Mouse (Mus musculus) liver, embryonic 14.5 days (tissue): ENCODE data around the gene Agbl5.

Source experiments
- CTCF ChIP-seq: IDR thresholded peaks from 2 replicates; pipeline ENCODE4 v1.5.1; 2016; ENCODE audit warnings: antibody characterized with exemption, low read depth, control low read depth
- EP300 ChIP-seq: IDR thresholded peaks from 2 replicates; pipeline ENCODE4 v1.6.1; 2016; ENCODE audit warnings: antibody characterized with exemption, low read depth

GRCm38 (mm10) chr5:30889088-30889754 is 727 bp downstream of the Agbl5 start:
- TF ChIP-seq CTCF (no peak), EP300 (no peak)
